Mouse (Mus musculus) forebrain, embryonic 14.5 days (tissue): ENCODE data around the gene Gabbr2. TPM values are rescaled to one million over a fixed set of nuclear protein-coding genes. Genes with fewer than 3 reads are reported as not detected.

Experiments
- ATAC-seq: fragments of 200-750 bp; cut with Nextera tagmentation; 2 replicates; pipeline ENCODE4 v1.8.0; 2017; ENCODE audit warnings: mild to moderate bottlenecking, moderate library complexity
- DNase-seq: peaks from one replicate; pipeline ENCODE4 v3.0.0-alpha.2; 2015; ENCODE audit warnings: low spot score
- H3K27ac ChIP-seq: fragments of 300-500 bp; sonication (generic); 2 replicates; pipeline ENCODE4 v1.5.1; 2014; ENCODE audit warnings: low read depth, mild to moderate bottlenecking, control low read depth, low read length, moderate library complexity
- H3K27me3 ChIP-seq: fragments of 300-500 bp; sonication (generic); replicated peaks from 2 replicates; pipeline ENCODE4 v1.6.1; 2014; ENCODE audit warnings: low read length, control low read depth, mixed read lengths; ENCODE audit not compliant: control insufficient read depth, insufficient read depth
- H3K36me3 ChIP-seq: fragments of 300-500 bp; sonication (generic); 2 replicates; pipeline ENCODE4 v1.6.1; 2014; ENCODE audit warnings: low read length, control low read depth; ENCODE audit not compliant: control insufficient read depth, insufficient read depth
- H3K4me1 ChIP-seq: fragments of 300-500 bp; sonication (generic); 2 replicates; pipeline ENCODE4 v1.6.1; 2014; ENCODE audit warnings: antibody characterized with exemption, low read length, control low read depth; ENCODE audit not compliant: control insufficient read depth, insufficient read depth
- H3K4me2 ChIP-seq: fragments of 300-500 bp; sonication (generic); 2 replicates; pipeline ENCODE4 v1.6.1; 2014; ENCODE audit warnings: mild to moderate bottlenecking, control low read depth, low read length
- H3K4me3 ChIP-seq: fragments of 300-500 bp; sonication (generic); 2 replicates; pipeline ENCODE4 v1.5.1; 2014; ENCODE audit warnings: low read depth, low read length, control low read depth
- H3K9ac ChIP-seq: fragments of 300-500 bp; sonication (generic); 2 replicates; pipeline ENCODE4 v1.6.1; 2014; ENCODE audit warnings: mild to moderate bottlenecking, low read length, control low read depth, moderate library complexity
- H3K9me3 ChIP-seq: fragments of 300-500 bp; sonication (generic); replicated peaks from 2 replicates; pipeline ENCODE4 v1.6.1; 2016; ENCODE audit warnings: low read length, control low read depth, mixed read lengths; ENCODE audit not compliant: control insufficient read depth
- WGBS: fragments of 180-500 bp; shearing (Covaris S2); extraction: QIAGEN DNeasy Blood & Tissue Kit; methylation state at CpG from one replicate; pipeline ENCODE4 v1.1.7; 2014; 5-methylcytosine and 5-hydroxymethylcytosine counted together
- polyA plus RNA-seq: library from polyadenylated mRNA; unstranded; fragments of >200 nt; fragmentation: Nextera tagmentation; extraction: Ambion mirVana; gene quantifications from 2 replicates; pipeline ENCODE4 v1.2.1, GENCODE M21; 2014

Gabbr2 gene
- polyA plus RNA-seq, 1 experiment from 2014 or later = 1.7 TPM

DNA sequence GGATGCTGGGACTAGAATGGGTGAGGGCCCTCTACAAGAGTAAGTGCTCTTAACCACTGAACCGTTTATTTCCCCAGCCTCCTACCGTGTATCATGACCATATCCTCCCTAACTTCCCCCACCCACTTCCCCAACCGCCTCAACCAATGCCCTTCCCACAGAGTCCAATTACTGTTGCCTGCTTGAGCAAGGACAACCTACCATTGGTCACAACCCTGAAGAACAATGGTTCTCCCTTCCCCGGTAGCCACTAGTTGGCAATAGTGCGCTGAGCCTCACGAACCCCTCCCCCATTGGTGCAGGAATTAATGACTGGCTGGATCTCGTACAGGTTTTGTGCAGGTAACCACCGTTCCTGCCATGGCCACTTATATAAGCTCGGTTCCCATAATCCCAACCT lies 361.3 kb downstream of the Gabbr2 start:
- Histone ChIP-seq H3K9me3 (no peaks in the 10 kb centered on the region), H3K27ac (no peak overlapping the region), H3K4me2 (no peak overlapping the region), H3K4me1 (peaks cover 3% of the 10 kb centered on the region; the same call in 1 of the 2 replicates), H3K4me3 (no peak overlapping the region), H3K27me3 (no peaks in the 10 kb centered on the region), H3K9ac (no peak overlapping the region), H3K36me3 (no peaks in the 10 kb centered on the region)
- 55% methylated on average over 9 of the region's 9 CpGs for WGBS
- DNase-seq (no peak), ATAC-seq (no peak)

DNA sequence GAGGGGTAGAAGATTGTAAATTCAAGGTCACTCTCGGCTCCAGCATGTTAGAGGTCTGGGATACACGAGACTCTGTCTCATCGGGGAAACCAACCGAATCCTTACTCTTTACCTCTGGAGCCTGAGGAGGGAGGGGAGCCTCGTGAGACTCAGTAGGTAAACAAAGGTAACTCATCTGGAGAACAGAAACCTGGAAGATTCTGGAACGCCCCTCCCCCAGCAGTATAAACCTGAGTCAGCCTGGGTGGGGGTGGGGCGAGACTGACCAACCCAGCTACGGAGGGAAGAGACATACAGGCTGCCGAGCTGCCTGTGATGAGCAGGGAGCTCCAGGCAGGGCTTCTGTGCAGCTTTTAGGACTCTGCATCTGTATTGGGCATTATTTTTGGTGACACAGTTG lies 362.8 kb downstream of the Gabbr2 start:
- peaks cover 3% of the 10 kb centered on the region; the same call in 1 of the 2 replicates for H3K4me1 ChIP-seq
- ATAC-seq (no peak), DNase-seq (no peak)
- no peak overlapping the region for H3K27ac ChIP-seq
- H3K9ac ChIP-seq = no peak overlapping the region
- WGBS = 52% methylated on average over 9 of the region's 9 CpGs
- H3K4me3 ChIP-seq = no peak overlapping the region
- no peaks in the 10 kb centered on the region for H3K27me3 ChIP-seq
- no peaks in the 10 kb centered on the region for H3K9me3 ChIP-seq
- H3K4me2 ChIP-seq = no peak overlapping the region
- H3K36me3 ChIP-seq = no peaks in the 10 kb centered on the region

DNA sequence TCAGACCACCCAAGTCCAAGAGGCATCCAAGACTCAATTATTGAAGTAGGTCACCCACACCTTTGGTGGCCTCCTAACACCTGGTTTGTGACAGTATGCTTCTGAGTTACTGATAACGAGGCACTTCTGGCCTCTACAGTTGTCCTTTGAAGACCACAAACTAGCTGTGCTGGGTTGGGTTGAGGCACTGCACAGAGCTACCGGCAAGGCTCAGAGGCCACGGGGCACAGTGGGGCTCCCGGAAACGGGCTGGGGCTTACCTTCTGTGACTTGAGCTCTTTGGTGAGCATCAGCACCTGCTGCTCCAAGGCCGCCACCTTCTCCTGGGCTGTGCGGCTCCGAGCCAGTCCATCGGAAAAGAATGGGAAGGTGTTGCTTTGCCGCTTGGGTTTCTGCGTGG lies 363.6 kb downstream of the Gabbr2 start:
- Histone ChIP-seq H3K27ac (no peak overlapping the region), H3K4me3 (no peak overlapping the region), H3K9me3 (no peaks in the 10 kb centered on the region), H3K27me3 (no peaks in the 10 kb centered on the region), H3K4me1 (peaks cover 3% of the 10 kb centered on the region; the same call in 1 of the 2 replicates), H3K36me3 (no peaks in the 10 kb centered on the region), H3K9ac (no peak overlapping the region), H3K4me2 (no peak overlapping the region)
- DNase-seq (no peak), ATAC-seq (no peak)
- 77% methylated on average over 11 of the region's 11 CpGs for WGBS

DNA sequence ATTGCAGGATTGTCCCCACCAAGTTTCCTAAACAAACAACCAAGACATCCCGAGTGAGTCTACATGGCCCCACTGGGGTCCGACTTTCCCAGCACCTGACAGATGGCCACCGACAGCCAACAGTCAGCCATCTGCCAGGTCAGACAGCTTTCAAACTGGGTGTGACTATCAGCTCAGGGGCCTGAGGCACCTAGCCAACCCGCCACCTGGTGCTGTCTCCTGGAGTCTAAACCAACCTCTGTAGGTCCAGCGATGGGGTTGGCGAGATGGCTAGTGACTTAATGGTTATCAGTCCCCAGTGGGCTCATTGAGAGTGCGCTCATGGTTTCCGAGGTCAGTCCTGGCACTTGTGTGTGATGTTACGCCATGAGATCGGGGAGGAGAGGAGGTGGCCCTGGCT lies 366.6 kb downstream of the Gabbr2 start:
- no peak overlapping the region for H3K4me3 ChIP-seq
- H3K27me3 ChIP-seq = no peaks in the 10 kb centered on the region
- H3K4me1 ChIP-seq = peaks cover 3% of the 10 kb centered on the region; the same call in 1 of the 2 replicates
- peak; percentile 50; the same call in 1 of the 2 replicates for ATAC-seq
- no peak overlapping the region for H3K27ac ChIP-seq
- H3K4me2 ChIP-seq = no peak overlapping the region
- H3K9me3 ChIP-seq = no peaks in the 10 kb centered on the region
- WGBS = 75% methylated on average over 10 of the region's 10 CpGs
- H3K9ac ChIP-seq = no peak overlapping the region
- DNase-seq = peak; percentile 59
- H3K36me3 ChIP-seq = no peaks in the 10 kb centered on the region

DNA sequence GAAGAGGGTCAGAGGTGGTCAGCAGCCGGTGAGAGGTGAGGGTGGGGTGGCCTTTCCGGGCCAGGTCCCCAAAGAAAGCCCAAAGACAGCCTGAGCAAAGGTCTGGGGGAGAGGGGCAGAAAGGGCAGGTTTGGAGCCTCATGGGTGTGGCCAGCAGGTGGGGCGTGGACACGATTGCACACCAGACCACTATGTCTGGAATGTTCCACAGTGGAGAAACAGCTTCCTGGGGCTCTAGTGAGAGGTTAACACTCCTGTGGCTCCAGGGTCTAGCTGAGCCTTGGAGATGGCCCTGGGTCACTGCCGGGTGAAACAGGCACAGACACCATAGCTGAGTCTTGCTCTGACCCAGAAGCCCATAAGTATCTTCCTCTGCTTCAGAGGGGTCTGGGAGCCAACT lies 368.7 kb downstream of the Gabbr2 start:
- no peak overlapping the region for H3K27ac ChIP-seq
- no peak overlapping the region for H3K4me2 ChIP-seq
- WGBS = 79% methylated on average over 5 of the region's 5 CpGs
- no peaks in the 10 kb centered on the region for H3K36me3 ChIP-seq
- DNase-seq (no peak), ATAC-seq (no peak)
- no peak overlapping the region for H3K9ac ChIP-seq
- no peaks in the 10 kb centered on the region for H3K9me3 ChIP-seq
- no peaks in the 10 kb centered on the region for H3K27me3 ChIP-seq
- H3K4me3 ChIP-seq = no peak overlapping the region
- no peaks in the 10 kb centered on the region for H3K4me1 ChIP-seq

- 83% methylated on average over 8 of the region's 8 CpGs for WGBS
- Histone ChIP-seq H3K9me3 (no peaks in the 10 kb centered on the region), H3K36me3 (no peaks in the 10 kb centered on the region), H3K4me2 (no peak overlapping the region), H3K27me3 (no peaks in the 10 kb centered on the region; the same call in 1 of the 2 replicates), H3K9ac (no peak overlapping the region), H3K4me1 (no peaks in the 10 kb centered on the region), H3K4me3 (no peak overlapping the region), H3K27ac (no peak overlapping the region)
- no peak for ATAC-seq
- no peak for DNase-seq
Observed at GRCm38 (mm10) chr4:46620946-46621345, 370.7 kb downstream of the Gabbr2 start.

DNA sequence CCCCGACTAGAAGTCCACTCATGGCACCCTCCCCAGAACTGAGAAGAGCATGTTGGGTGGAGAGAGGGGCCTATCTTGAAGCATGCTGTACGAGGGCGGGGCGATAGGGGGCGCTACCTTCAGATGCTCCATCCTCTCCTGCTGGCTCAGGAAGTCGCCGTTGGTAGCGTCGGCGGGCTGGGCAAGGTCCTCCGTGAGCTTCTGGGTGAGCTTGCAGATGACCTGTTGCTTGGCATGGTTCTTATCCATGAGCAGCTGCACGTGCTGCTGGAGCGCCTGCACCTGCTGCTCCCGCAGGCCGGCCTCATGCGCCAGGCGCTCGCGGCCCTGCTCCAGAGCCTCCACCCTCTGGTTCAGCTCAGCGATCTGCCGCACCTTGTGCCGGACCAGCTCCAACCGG lies 371.3 kb downstream of the Gabbr2 start:
- Histone ChIP-seq H3K27me3 (no peaks in the 10 kb centered on the region; the same call in 1 of the 2 replicates), H3K9me3 (no peaks in the 10 kb centered on the region), H3K4me3 (no peak overlapping the region), H3K4me2 (peak overlapping the region; percentile 29; the same call in 1 of the 2 replicates), H3K9ac (no peak overlapping the region), H3K4me1 (no peaks in the 10 kb centered on the region), H3K27ac (no peak overlapping the region), H3K36me3 (no peaks in the 10 kb centered on the region)
- ATAC-seq (no peak), DNase-seq (peak; percentile 32)
- WGBS = 6% methylated on average over 22 of the region's 23 CpGs

GRCm38 (mm10) chr4:46618196-46618817 lies 373.4 kb downstream of the Gabbr2 start:
- ATAC-seq (no peak), DNase-seq (no peak)
- no peaks in the 10 kb centered on the region for H3K36me3 ChIP-seq
- no peak overlapping the region for H3K9ac ChIP-seq
- no peak overlapping the region for H3K4me2 ChIP-seq
- no peaks in the 10 kb centered on the region; the same call in 1 of the 2 replicates for H3K27me3 ChIP-seq
- no peak overlapping the region for H3K27ac ChIP-seq
- H3K4me3 ChIP-seq = no peak overlapping the region
- H3K4me1 ChIP-seq = no peaks in the 10 kb centered on the region
- 57% methylated on average over 11 of the region's 11 CpGs for WGBS
- no peaks in the 10 kb centered on the region for H3K9me3 ChIP-seq

GRCm38 (mm10) chr4:46617408-46617807 lies 374.3 kb downstream of the Gabbr2 start:
- no peaks in the 10 kb centered on the region for H3K36me3 ChIP-seq
- no peaks in the 10 kb centered on the region for H3K4me1 ChIP-seq
- no peaks in the 10 kb centered on the region for H3K9me3 ChIP-seq
- DNase-seq = no peak
- no peak overlapping the region for H3K4me2 ChIP-seq
- no peak overlapping the region for H3K27ac ChIP-seq
- no peak overlapping the region for H3K4me3 ChIP-seq
- ATAC-seq = no peak
- 74% methylated on average over 6 of the region's 6 CpGs for WGBS
- no peak overlapping the region for H3K9ac ChIP-seq
- H3K27me3 ChIP-seq = no peaks in the 10 kb centered on the region; the same call in 1 of the 2 replicates
